Mouse (Mus musculus): ENCODE results near the gene Eme1.
A peak's percentile ranks its signal among the peaks of the same experiment; 100 is the strongest.
"Not testable (repeated sequence)": the region's sequence is repeated elsewhere in the genome, so short reads cannot be mapped to it uniquely, and the experiment has no call there.

Eme1 gene

GRCm38 (mm10) chr11:94653663-94654436 is at the start of gene Eme1, which contains the start of gene Mrpl27:
Gene Eme1 (minus strand): TSS chr11:94653964.
Gene Mrpl27 (plus strand): TSS chr11:94653767.
- DNase-seq = peak; percentile 87

GRCm38 (mm10) chr11:94702216-94702610 is 48.4 kb upstream of the Eme1 start:
- DNase-seq = peak; percentile 10

- peak; percentile 9 for DNase-seq
Observed at GRCm38 (mm10) chr11:94701401-94702215, 47.8 kb upstream of the Eme1 start.

- DNase-seq = no peak
Observed at GRCm38 (mm10) chr11:94699399-94699798, 45.6 kb upstream of the Eme1 start.

GRCm38 (mm10) chr11:94697703-94698464 is 44.1 kb upstream of the Eme1 start:
- no peak for DNase-seq

GRCm38 (mm10) chr11:94697140-94697539 is 43.4 kb upstream of the Eme1 start:
- DNase-seq = no peak

- no peak for DNase-seq
Observed at GRCm38 (mm10) chr11:94695508-94695907, 41.7 kb upstream of the Eme1 start.

- DNase-seq = not testable (repeated sequence)
Observed at GRCm38 (mm10) chr11:94692502-94692901, 38.7 kb upstream of the Eme1 start.

- DNase-seq = no peak
Observed at GRCm38 (mm10) chr11:94687178-94687577, 33.4 kb upstream of the Eme1 start.

- no peak for DNase-seq
Observed at GRCm38 (mm10) chr11:94682427-94682826, 28.7 kb upstream of the Eme1 start.

- no peak for DNase-seq
Observed at GRCm38 (mm10) chr11:94681640-94682039, 27.9 kb upstream of the Eme1 start.

- DNase-seq = no peak
Observed at GRCm38 (mm10) chr11:94680639-94681038, 26.9 kb upstream of the Eme1 start.

- no peak for DNase-seq
Observed at GRCm38 (mm10) chr11:94677607-94678145, 23.9 kb upstream of the Eme1 start.

GRCm38 (mm10) chr11:94676754-94677606 is 23.2 kb upstream of the Eme1 start, which contains the start of gene Xylt2:
Gene Xylt2 (minus strand): TSS chr11:94677515.
- DNase-seq = peak; percentile 90

GRCm38 (mm10) chr11:94676308-94676707 is 22.5 kb upstream of the Eme1 start:
- no peak for DNase-seq

- DNase-seq = no peak
Observed at GRCm38 (mm10) chr11:94675446-94675845, 21.7 kb upstream of the Eme1 start.

GRCm38 (mm10) chr11:94674984-94675383 is 21.2 kb upstream of the Eme1 start:
- DNase-seq = no peak

GRCm38 (mm10) chr11:94665281-94665680 is 11.5 kb upstream of the Eme1 start:
- DNase-seq = no peak

- DNase-seq = no peak
Observed at GRCm38 (mm10) chr11:94661344-94661743, 7.6 kb upstream of the Eme1 start.

- DNase-seq = no peak
Observed at GRCm38 (mm10) chr11:94652973-94653372, 791 bp downstream of the Eme1 start.

- DNase-seq = not testable (repeated sequence)
Observed at GRCm38 (mm10) chr11:94651241-94651640, 2.5 kb downstream of the Eme1 start.

- no peak for DNase-seq
Observed at GRCm38 (mm10) chr11:94646457-94646856, 7.3 kb downstream of the Eme1 start.
